Mouse (Mus musculus) common myeloid progenitor, adult 5-6 weeks (primary cell): Measurements from ENCODE around the gene Fgf6. TPM values are rescaled to one million over a fixed set of nuclear protein-coding genes. Genes with fewer than 3 reads are reported as not detected.

Source experiments
- ATAC-seq: replicated peaks from 2 replicates; pipeline ENCODE4 v1.8.0; 2016; ENCODE audit warnings: low read depth, mild to moderate bottlenecking, moderate TSS enrichment, inconsistent platforms; ENCODE audit not compliant: poor library complexity, severe bottlenecking
- total RNA-seq: library from RNA; stranded (forward); fragments of 200-1000, 187-1606 nt; gene quantifications from 2 replicates; pipeline ENCODE4 v1.2.3, GENCODE M21; 2017

Gene Fgf6
- total RNA-seq, 1 experiment from 2014 or later = not detected

DNA sequence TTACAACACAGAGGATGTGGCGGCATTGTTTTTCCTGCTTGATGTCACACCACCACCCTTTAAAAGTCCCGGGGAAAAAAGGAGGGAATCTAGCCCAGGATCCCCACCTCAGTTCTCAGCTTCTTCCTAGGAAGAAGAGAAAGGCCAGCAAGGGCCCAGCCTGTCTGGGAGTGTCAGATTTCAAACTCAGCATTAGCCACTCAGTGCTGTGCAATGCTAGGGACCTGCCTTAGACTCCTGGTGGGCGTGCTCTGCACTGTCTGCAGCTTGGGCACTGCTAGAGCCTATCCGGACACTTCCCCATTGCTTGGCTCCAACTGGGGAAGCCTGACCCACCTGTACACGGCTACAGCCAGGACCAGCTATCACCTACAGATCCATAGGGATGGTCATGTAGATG, 57.4 kb downstream of the Fgf6 start, which contains the start of gene Fgf23:
Gene Fgf23 (plus strand): TSS at position 86 of the 400 bp plus-strand sequence.
- ATAC-seq = no peak

Other genes with a start within 250 kb of the Fgf6 start
- 114 and 121 TPM in 2 replicates for gene Ndufa9, start 166.4 kb upstream of the Fgf6 start, total RNA-seq
- gene Akap3, start 162.5 kb upstream of the Fgf6 start, total RNA-seq = not detected in 2 replicates
- not detected in 2 replicates for gene Dyrk4, start 93.7 kb upstream of the Fgf6 start, total RNA-seq
- gene Rad51ap1, start 76.0 kb upstream of the Fgf6 start, total RNA-seq = 152 and 154 TPM in 2 replicates
- gene D6Wsu163e, start 75.6 kb upstream of the Fgf6 start, total RNA-seq = 29.9 and 45.7 TPM in 2 replicates
- gene Fgf23, start 57.3 kb downstream of the Fgf6 start, total RNA-seq = not detected in 2 replicates
- gene Tigar, start 94.0 kb downstream of the Fgf6 start, total RNA-seq = 4.1 and 4.8 TPM in 2 replicates
- 60.9 and 79.1 TPM in 2 replicates for gene Ccnd2, start 136.6 kb downstream of the Fgf6 start, total RNA-seq